Mouse (Mus musculus) MEL (cell line): ENCODE data around the gene Emilin1. TPM values are rescaled to one million over a fixed set of nuclear protein-coding genes. Genes with fewer than 3 reads are reported as not detected.

ENCODE experiments used
- DNase-seq: peaks from one replicate; pipeline ENCODE4 v3.0.0; 2011; ENCODE audit warnings: low read depth, low spot score
- H3K27ac ChIP-seq: 2 replicates; pipeline ENCODE4 v1.5.1; 2012; ENCODE audit warnings: low read depth, mild to moderate bottlenecking, control low read depth, low read length, moderate library complexity; ENCODE audit not compliant: control insufficient read depth
- H3K27me3 ChIP-seq, 2 experiments: fragments of 150-350 bp in 1 of 2; sonication (generic) in 1 of 2; 2 replicates each; pipeline ENCODE4 v1.6.1; 2012; ENCODE audit warnings: low read length in 2 of 2, mild to moderate bottlenecking in 2 of 2, improper control_type of control experiment in 1 of 2, moderate library complexity in 1 of 2; ENCODE audit not compliant: insufficient read depth in 2 of 2, control insufficient read depth in 1 of 2
- H3K36me3 ChIP-seq, 2 experiments: 2 replicates each; pipeline ENCODE4 v1.6.1; 2012 to 2014; ENCODE audit warnings: low read length in 2 of 2, improper control_type of control experiment in 1 of 2, inconsistent platforms in 1 of 2, mild to moderate bottlenecking in 1 of 2; ENCODE audit not compliant: insufficient read depth in 2 of 2, control insufficient read depth in 1 of 2
- H3K4me1 ChIP-seq, 2 experiments: fragments of 150-350 bp in 1 of 2; sonication (generic) in 1 of 2; 2 replicates each; pipeline ENCODE4 v1.6.1; 2012; ENCODE audit warnings: low read length in 2 of 2, improper control_type of control experiment in 1 of 2, mild to moderate bottlenecking in 1 of 2; ENCODE audit not compliant: insufficient read depth in 2 of 2, control insufficient read depth in 1 of 2
- H3K4me3 ChIP-seq, 2 experiments: fragments of 150-350 bp in 1 of 2; sonication (generic) in 1 of 2; 2 replicates each; pipeline ENCODE4 v1.5.1; 2012; ENCODE audit warnings: low read depth in 2 of 2, low read length in 2 of 2, mild to moderate bottlenecking in 2 of 2, moderate library complexity in 2 of 2, control low read depth in 1 of 2, improper control_type of control experiment in 1 of 2; ENCODE audit not compliant: control insufficient read depth in 1 of 2, insufficient read depth in 1 of 2
- H3K79me2 ChIP-seq: 2 replicates; pipeline ENCODE4 v1.6.1; 2012; ENCODE audit warnings: mild to moderate bottlenecking, low read length, moderate library complexity; ENCODE audit not compliant: control insufficient read depth, poor library complexity, insufficient read depth
- H3K9ac ChIP-seq: 2 replicates; pipeline ENCODE4 v1.6.1; 2012; ENCODE audit warnings: low read depth, mild to moderate bottlenecking, control low read depth, low read length, moderate library complexity; ENCODE audit not compliant: control insufficient read depth, poor library complexity, severe bottlenecking
- H3K9me3 ChIP-seq: fragments of 150-350 bp; sonication (generic); replicated peaks from 2 replicates; pipeline ENCODE4 v1.6.1; 2012; ENCODE audit warnings: mild to moderate bottlenecking, low read length, improper control_type of control experiment, moderate library complexity; ENCODE audit not compliant: insufficient read depth
- BHLHE40 ChIP-seq: IDR thresholded peaks from 2 replicates; pipeline ENCODE4 v1.6.1; 2012; ENCODE audit warnings: low read depth, mild to moderate bottlenecking, inconsistent platforms, low read length, improper control_type of control experiment, borderline replicate concordance
- CHD2 ChIP-seq: IDR thresholded peaks from 2 replicates; pipeline ENCODE4 v1.6.1; 2011; ENCODE audit warnings: low read length, improper control_type of control experiment
- EP300 ChIP-seq, 2 experiments: IDR thresholded peaks; 2 replicates each; pipeline ENCODE4 v1.6.1; 2011; ENCODE audit warnings: improper control_type of control experiment in 2 of 2, low read length in 2 of 2, low read depth in 1 of 2, mild to moderate bottlenecking in 1 of 2
- HCFC1 ChIP-seq: IDR thresholded peaks from 2 replicates; pipeline ENCODE4 v1.6.1; 2012; ENCODE audit warnings: low read depth, mild to moderate bottlenecking, inconsistent platforms, low read length, improper control_type of control experiment, moderate library complexity
- KAT2A ChIP-seq: conservative IDR thresholded peaks from 2 replicates; pipeline ENCODE4 v1.6.1; 2012; ENCODE audit warnings: low read depth, low read length, improper control_type of control experiment, inconsistent platforms
- MAFK ChIP-seq: IDR thresholded peaks from 2 replicates; pipeline ENCODE4 v1.6.1; 2011; ENCODE audit warnings: low read depth, mild to moderate bottlenecking, low read length, improper control_type of control experiment, borderline replicate concordance
- MXI1 ChIP-seq: IDR thresholded peaks from 2 replicates; pipeline ENCODE4 v1.6.1; 2011; ENCODE audit warnings: mild to moderate bottlenecking, low read depth, low read length, improper control_type of control experiment
- MYB ChIP-seq: IDR thresholded peaks from 2 replicates; pipeline ENCODE4 v1.6.1; 2011; ENCODE audit warnings: mild to moderate bottlenecking, low read depth, low read length, improper control_type of control experiment
- MYC ChIP-seq: IDR thresholded peaks from 2 replicates; pipeline ENCODE4 v1.6.1; 2011; ENCODE audit warnings: low read depth, mild to moderate bottlenecking, low read length, improper control_type of control experiment, moderate library complexity
- NRF1 ChIP-seq: IDR thresholded peaks from 2 replicates; pipeline ENCODE4 v1.6.1; 2014; ENCODE audit warnings: low read depth, mild to moderate bottlenecking, inconsistent platforms, low read length, improper control_type of control experiment, moderate library complexity; ENCODE audit not compliant: poor library complexity, insufficient read depth, severe bottlenecking
- POLR2A ChIP-seq, 2 experiments: IDR thresholded peaks; 2 replicates each; pipeline ENCODE4 v1.6.1; 2011 to 2012; ENCODE audit warnings: low read length in 2 of 2, mild to moderate bottlenecking in 2 of 2, control low read depth in 1 of 2, improper control_type of control experiment in 1 of 2, low read depth in 1 of 2, moderate library complexity in 1 of 2; ENCODE audit not compliant: control insufficient read depth in 1 of 2, insufficient read depth in 1 of 2, poor library complexity in 1 of 2
- POLR2AphosphoS5 ChIP-seq: IDR thresholded peaks from 2 replicates; pipeline ENCODE4 v1.6.1; 2012; ENCODE audit warnings: low read depth, borderline replicate concordance, mild to moderate bottlenecking, inconsistent platforms, low read length, moderate library complexity, mixed read lengths
- RAD21 ChIP-seq: IDR thresholded peaks from 2 replicates; pipeline ENCODE4 v1.6.1; 2011; ENCODE audit warnings: mild to moderate bottlenecking, low read depth, low read length, improper control_type of control experiment
- RCOR1 ChIP-seq: IDR thresholded peaks from 2 replicates; pipeline ENCODE4 v1.6.1; 2012; ENCODE audit warnings: low read depth, mild to moderate bottlenecking, inconsistent platforms, low read length, improper control_type of control experiment
- TAL1 ChIP-seq: IDR thresholded peaks from 2 replicates; pipeline ENCODE4 v1.6.1; 2012; ENCODE audit warnings: mild to moderate bottlenecking, inconsistent platforms, low read length, moderate library complexity, mixed read lengths
- ZNF384 ChIP-seq: IDR thresholded peaks from 2 replicates; pipeline ENCODE4 v1.6.1; 2012; ENCODE audit warnings: low read depth, mild to moderate bottlenecking, inconsistent platforms, low read length, improper control_type of control experiment
- polyA plus RNA-seq, 2 experiments: library from polyadenylated mRNA; stranded (reverse) in 1 of 2; unstranded in 1 of 2; fragments of >175 nt in 1 of 2; fragments of >200 nt in 1 of 2; gene quantifications; 2 replicates each; pipeline versions ENCODE4 v1.2.1 to v1.2.4; 2012; ENCODE audit warnings: low replicate concordance in 2 of 2, low read depth in 1 of 2; ENCODE audit not compliant: insufficient read length in 2 of 2, insufficient read depth in 1 of 2, missing spikeins in 1 of 2
- total RNA-seq: library from RNA; depleted of rRNA; stranded (reverse); fragments of 300-350 nt; gene quantifications from 2 replicates; pipeline ENCODE4 v1.2.3, GENCODE M21; 2012

The Emilin1 gene
- total and polyA plus RNA-seq, 3 experiments, result 1.3 to 2.0 TPM; not detected in 1

DNA sequence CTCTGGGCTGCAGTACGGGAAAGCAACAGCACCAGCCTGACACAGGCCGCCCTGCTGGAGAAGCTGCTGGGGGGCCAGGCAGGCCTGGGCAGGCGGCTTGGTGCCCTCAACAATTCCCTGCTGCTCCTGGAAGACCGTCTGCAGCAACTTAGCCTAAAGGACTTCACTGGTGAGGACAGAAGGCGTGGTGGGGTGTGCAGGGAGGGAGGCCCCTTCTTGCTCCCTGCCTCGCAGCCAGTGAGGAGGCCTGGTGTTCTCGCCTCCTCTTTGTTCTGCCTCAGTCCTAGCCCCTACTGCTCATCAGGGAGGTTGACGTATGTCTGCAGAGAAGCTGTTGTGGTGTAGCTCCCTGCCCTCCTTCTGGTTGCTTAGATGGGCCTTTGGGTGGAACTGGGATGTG, 5.5 kb downstream of the Emilin1 start:
- Histone ChIP-seq H3K4me1 (peaks cover 21 to 37% of the 10 kb centered on the region in 2 experiments), H3K4me3 (no peak overlapping the region), H3K36me3 (peaks cover 0 to 21% of the 10 kb centered on the region in 2 experiments; a peak in 2 of 4 replicates)

DNA sequence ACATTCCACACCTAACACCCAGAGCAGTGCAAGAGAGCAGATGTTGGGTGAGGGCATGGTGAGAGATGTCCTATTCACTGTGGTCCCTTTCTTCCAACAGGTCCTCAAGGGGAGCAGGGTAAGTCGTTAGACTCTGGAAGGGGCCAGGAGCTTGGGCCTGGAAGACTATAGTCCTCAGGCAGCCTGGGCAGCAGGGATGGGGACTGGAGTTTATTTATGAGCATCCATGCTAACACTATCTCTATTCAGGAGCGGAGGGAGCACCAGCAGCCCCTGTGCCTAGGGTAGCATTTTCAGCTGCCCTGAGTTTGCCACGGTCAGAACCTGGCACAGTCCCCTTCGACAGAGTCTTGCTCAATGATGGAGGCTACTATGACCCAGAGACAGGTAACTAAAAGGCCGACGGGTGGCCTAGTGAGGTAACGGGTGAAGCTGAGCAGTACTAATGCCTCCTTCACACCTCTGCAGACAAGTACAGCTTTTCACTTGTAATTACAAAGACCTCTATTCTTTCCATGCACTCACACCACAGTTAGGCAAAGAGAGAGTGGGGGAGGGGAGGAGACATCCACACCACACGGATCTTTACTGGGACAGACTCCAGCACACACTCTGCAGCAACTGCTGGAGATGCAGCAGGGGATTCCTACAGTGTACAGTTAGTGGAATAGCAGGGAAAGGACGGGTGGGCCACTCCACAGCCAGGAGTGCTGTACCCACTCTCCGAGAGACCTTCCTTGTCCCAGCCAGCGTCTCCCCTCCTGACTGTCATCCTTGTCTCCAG, 6.8 kb downstream of the Emilin1 start:
- Histone ChIP-seq H3K4me3 (peak overlapping the region; percentile 60 to 89), H3K36me3 (peaks cover 0 to 16% of the 10 kb centered on the region in 2 experiments; a peak in 2 of 4 replicates), H3K27ac (no peak overlapping the region), H3K9me3 (no peaks in the 10 kb centered on the region), H3K27me3 (no peaks in the 10 kb centered on the region), H3K9ac (peak overlapping the region; percentile 56), H3K4me1 (peaks cover 13 to 28% of the 10 kb centered on the region in 2 experiments), H3K79me2 (peaks cover 14% of the 10 kb centered on the region)
- no peak for DNase-seq
- TF ChIP-seq TAL1 (no peak), MXI1 (no peak), MYB (no peak), KAT2A (no peak), MYC (0 out of 2 replicates have a peak, but pooled peaks have one; percentile 36), CHD2 (peak; percentile 14; the same call in 1 of the 2 replicates), HCFC1 (no peak), NRF1 (no peak), POLR2A (IDR thresholded peaks at IDR 0.05; ENCODE audit: control insufficient read depth in 1 of 2, insufficient read depth in 1 of 2, low read depth in 1 of 2, low read length in 2 of 2, poor library complexity in 1 of 2) (0 out of 4 replicates have a peak, but pooled peaks of 1 of the 2 experiments have one; percentile 27)

More for the DNA sequence above, 5.5 kb downstream of the Emilin1 start:
- Histone ChIP-seq H3K27ac (no peak overlapping the region), H3K27me3 (no peaks in the 10 kb centered on the region), H3K79me2 (peaks cover 14% of the 10 kb centered on the region), H3K9ac (no peak overlapping the region), H3K9me3 (no peaks in the 10 kb centered on the region)
- no peak for DNase-seq
- TF ChIP-seq EP300 (IDR thresholded peaks at IDR 0.05; ENCODE audit: low read depth in 1 of 2, low read length in 2 of 2) (no peak), ZNF384 (no peak), MYC (no peak), POLR2AphosphoS5 (no peak), CHD2 (no peak), BHLHE40 (no peak), RAD21 (no peak), MAFK (no peak), RCOR1 (no peak)
